Mouse (Mus musculus) frontal cortex, adult (tissue): ENCODE results near the gene Rpf2.

Experiments
- ATAC-seq: cut with Nextera tagmentation; 2 replicates; pipeline ENCODE4 v1.9.2; 2017; ENCODE audit warnings: mild to moderate bottlenecking, moderate library complexity, mixed read lengths; ENCODE audit not compliant: low TSS enrichment

Rpf2 gene

GRCm38 (mm10) chr10:40249625-40250024 is 2.8 kb upstream of the Rpf2 start:
- ATAC-seq, result no peak; the same call in 1 of the 2 replicates

- peak; percentile 26 for ATAC-seq
Measured at GRCm38 (mm10) chr10:40247166-40247716, 405 bp upstream of the Rpf2 start.

- no peak for ATAC-seq
Measured at GRCm38 (mm10) chr10:40237826-40238225, 9.0 kb downstream of the Rpf2 start.

GRCm38 (mm10) chr10:40233241-40233640 is 13.6 kb downstream of the Rpf2 start:
- ATAC-seq, result no peak

GRCm38 (mm10) chr10:40232442-40232841 is 14.4 kb downstream of the Rpf2 start:
- no peak for ATAC-seq

GRCm38 (mm10) chr10:40229725-40230124 is 17.1 kb downstream of the Rpf2 start:
- ATAC-seq, result no peak

- no peak for ATAC-seq
Measured at GRCm38 (mm10) chr10:40227660-40228303, 19.1 kb downstream of the Rpf2 start.

GRCm38 (mm10) chr10:40218874-40219273 is 28.0 kb downstream of the Rpf2 start:
- no peak for ATAC-seq

- peak; percentile 98 for ATAC-seq
Measured at GRCm38 (mm10) chr10:40212443-40213169, 34.2 kb downstream of the Rpf2 start.

GRCm38 (mm10) chr10:40195001-40195400 is 51.8 kb downstream of the Rpf2 start:
- no peak for ATAC-seq

- ATAC-seq, result no peak
Measured at GRCm38 (mm10) chr10:40192010-40192935, 54.6 kb downstream of the Rpf2 start.

GRCm38 (mm10) chr10:40191338-40191979 is 55.4 kb downstream of the Rpf2 start:
- no peak for ATAC-seq

- no peak for ATAC-seq
Measured at GRCm38 (mm10) chr10:40190871-40191270, 56.0 kb downstream of the Rpf2 start.

- no peak for ATAC-seq
Measured at GRCm38 (mm10) chr10:40189689-40190088, 57.1 kb downstream of the Rpf2 start.

GRCm38 (mm10) chr10:40188831-40189230 is 58.0 kb downstream of the Rpf2 start:
- ATAC-seq, result no peak

- ATAC-seq, result no peak
Measured at GRCm38 (mm10) chr10:40185956-40186355, 60.9 kb downstream of the Rpf2 start.

- ATAC-seq, result no peak
Measured at GRCm38 (mm10) chr10:40180011-40180410, 66.8 kb downstream of the Rpf2 start.

- ATAC-seq, result no peak
Measured at GRCm38 (mm10) chr10:40179142-40179541, 67.7 kb downstream of the Rpf2 start.

GRCm38 (mm10) chr10:40177323-40177962 is 69.4 kb downstream of the Rpf2 start:
- ATAC-seq, result peak; percentile 73
